Mouse (Mus musculus) embryonic facial prominence, embryonic 14.5 days (tissue): Measurements from ENCODE around the gene Ncoa1. TPM values are rescaled to one million over a fixed set of nuclear protein-coding genes. Genes with fewer than 3 reads are reported as not detected.
A peak's percentile ranks its signal among the peaks of the same experiment; 100 is the strongest.

Source experiments
- ATAC-seq: fragments of 200-750 bp; cut with Nextera tagmentation; 2 replicates; pipeline ENCODE4 v1.8.0; 2017; ENCODE audit warnings: low read depth, moderate number of reproducible peaks, moderate TSS enrichment
- DNase-seq: peaks from one replicate; pipeline ENCODE4 v3.0.0-alpha.2; 2015; ENCODE audit warnings: low spot score
- H3K27ac ChIP-seq: fragments of 300-500 bp; sonication (generic); replicated peaks from 2 replicates; pipeline ENCODE4 v1.5.1; 2014; ENCODE audit warnings: low read depth, mild to moderate bottlenecking, low read length, moderate library complexity
- H3K27me3 ChIP-seq: fragments of 300-500 bp; sonication (generic); replicated peaks from 2 replicates; pipeline ENCODE4 v1.6.1; 2014; ENCODE audit warnings: low read length; ENCODE audit not compliant: control insufficient read depth, insufficient read depth
- H3K36me3 ChIP-seq: fragments of 300-500 bp; sonication (generic); 2 replicates; pipeline ENCODE4 v1.6.1; 2014; ENCODE audit warnings: low read length, mixed read lengths; ENCODE audit not compliant: control insufficient read depth, insufficient read depth
- H3K4me1 ChIP-seq: fragments of 300-500 bp; sonication (generic); 2 replicates; pipeline ENCODE4 v1.6.1; 2014; ENCODE audit warnings: antibody characterized with exemption, low read length; ENCODE audit not compliant: control insufficient read depth, insufficient read depth
- H3K4me2 ChIP-seq: fragments of 300-500 bp; sonication (generic); 2 replicates; pipeline ENCODE4 v1.6.1; 2014; ENCODE audit warnings: low read depth, mild to moderate bottlenecking, low read length, moderate library complexity, mixed read lengths
- H3K4me3 ChIP-seq: fragments of 300-500 bp; sonication (generic); 2 replicates; pipeline ENCODE4 v1.5.1; 2014; ENCODE audit warnings: low read depth, mild to moderate bottlenecking, low read length
- H3K9ac ChIP-seq: fragments of 300-500 bp; sonication (generic); 2 replicates; pipeline ENCODE4 v1.6.1; 2014; ENCODE audit warnings: low read depth, mild to moderate bottlenecking, low read length, moderate library complexity, mixed read lengths
- H3K9me3 ChIP-seq: fragments of 300-500 bp; sonication (generic); 2 replicates; pipeline ENCODE4 v1.6.1; 2016; ENCODE audit warnings: low read length; ENCODE audit not compliant: control insufficient read depth
- WGBS: fragments of 180-500 bp; shearing (Covaris S2); extraction: QIAGEN DNeasy Blood & Tissue Kit; methylation state at CpG from one replicate; pipeline ENCODE4 v1.1.7; 2014; 5-methylcytosine and 5-hydroxymethylcytosine counted together
- polyA plus RNA-seq: library from polyadenylated mRNA; unstranded; fragments of >200 nt; fragmentation: Nextera tagmentation; extraction: Ambion mirVana; gene quantifications from 2 replicates; pipeline ENCODE4 v1.2.1, GENCODE M21; 2014

Ncoa1 gene
- polyA plus RNA-seq, 1 experiment from 2014 or later: 21.0 TPM

DNA sequence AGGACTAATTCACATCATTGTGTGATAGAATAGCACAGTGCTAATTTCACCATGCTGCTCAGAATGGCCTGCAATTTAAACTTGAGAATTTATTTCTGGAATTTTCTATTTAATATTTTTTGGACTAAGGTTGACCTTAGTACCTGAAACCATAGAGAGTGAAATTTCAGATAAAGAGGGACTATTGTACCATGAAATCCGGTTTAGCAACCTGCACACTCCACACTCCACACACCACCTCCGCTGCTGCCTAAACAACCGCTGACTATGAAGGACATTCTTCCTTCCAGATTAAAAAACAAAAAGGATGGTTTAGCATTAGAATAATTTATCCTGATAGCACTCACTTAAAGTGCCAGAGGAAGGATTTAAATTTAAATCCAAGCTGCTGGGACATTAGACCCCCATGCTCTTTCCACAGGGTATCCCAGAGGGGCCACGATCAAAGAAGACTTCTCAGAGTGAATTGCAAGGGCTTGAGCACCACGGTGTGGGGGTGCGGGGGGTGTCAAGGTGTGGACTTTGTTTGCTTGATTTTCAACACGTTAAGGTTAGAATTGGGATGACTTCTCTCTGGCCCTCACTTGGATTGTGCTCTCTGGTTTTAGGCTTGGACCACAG, 29.9 kb upstream of the Ncoa1 start:
- H3K4me2 ChIP-seq: no peak overlapping the region
- no peak overlapping the region for H3K9ac ChIP-seq
- H3K9me3 ChIP-seq: no peaks in the 10 kb centered on the region
- DNase-seq (no peak), ATAC-seq (no peak; the same call in 1 of the 2 replicates)
- H3K27me3 ChIP-seq: no peaks in the 10 kb centered on the region
- H3K4me3 ChIP-seq: no peak overlapping the region
- H3K4me1 ChIP-seq: peaks cover 4% of the 10 kb centered on the region; the same call in 1 of the 2 replicates
- no peaks in the 10 kb centered on the region for H3K36me3 ChIP-seq
- H3K27ac ChIP-seq: no peak overlapping the region
- WGBS: 35% methylated on average over 7 of the region's 7 CpGs

DNA sequence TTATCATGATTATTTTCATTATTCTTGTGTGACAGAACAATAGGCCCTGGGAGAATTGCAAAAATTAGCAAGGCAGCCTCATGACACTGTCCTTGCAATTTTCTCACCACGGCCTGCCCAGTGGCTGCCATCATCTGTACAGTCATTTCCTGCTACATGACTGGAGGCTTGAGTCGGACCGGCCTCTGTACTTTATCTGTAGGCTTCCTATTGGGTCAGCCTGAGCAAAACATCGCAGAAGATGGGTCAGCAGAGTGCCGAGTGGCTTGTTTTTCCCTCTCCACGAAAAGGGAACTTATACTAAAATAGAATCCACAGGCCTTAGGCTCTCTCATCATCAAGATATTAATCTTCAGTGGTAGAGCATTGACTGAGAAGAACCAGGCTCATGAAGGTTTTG, 28.3 kb upstream of the Ncoa1 start:
- no peak overlapping the region for H3K9ac ChIP-seq
- no peaks in the 10 kb centered on the region for H3K9me3 ChIP-seq
- H3K4me2 ChIP-seq: no peak overlapping the region
- H3K4me1 ChIP-seq: peaks cover 4% of the 10 kb centered on the region; the same call in 1 of the 2 replicates
- no peak for DNase-seq
- 80% methylated on average over 6 of the region's 6 CpGs for WGBS
- ATAC-seq: no peak
- H3K36me3 ChIP-seq: no peaks in the 10 kb centered on the region
- no peaks in the 10 kb centered on the region for H3K27me3 ChIP-seq
- H3K4me3 ChIP-seq: no peak overlapping the region
- no peak overlapping the region for H3K27ac ChIP-seq

DNA sequence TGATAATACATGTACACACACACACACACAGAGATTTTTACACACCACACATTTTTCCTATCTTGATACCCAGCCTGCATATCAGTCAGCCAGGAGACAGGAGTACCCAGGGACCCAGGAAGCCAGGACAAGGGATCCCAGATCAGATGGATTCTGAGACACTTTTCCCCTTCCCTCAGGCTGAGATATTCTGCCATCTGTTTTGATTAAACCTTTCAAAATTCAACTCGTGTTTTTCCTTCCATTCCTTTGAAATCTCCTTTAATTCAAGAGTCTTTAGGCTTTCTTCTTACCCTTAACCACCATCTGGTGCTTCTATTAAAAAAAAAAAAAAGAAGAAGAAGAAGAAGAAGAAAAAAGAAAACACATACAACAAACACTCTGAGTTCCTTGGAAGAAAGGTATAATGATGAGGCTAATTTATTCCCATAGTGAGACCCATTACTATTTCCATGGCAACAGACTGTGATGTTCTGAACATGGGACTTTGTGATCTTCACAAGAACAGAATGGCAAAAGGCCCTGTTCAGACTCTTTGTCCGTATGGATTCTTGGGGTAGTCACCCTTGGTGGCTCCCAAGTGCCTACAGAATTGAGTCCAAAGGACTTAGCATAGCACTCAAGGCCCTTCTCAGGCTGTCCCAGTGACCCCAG, 26.8 kb upstream of the Ncoa1 start:
- no peak overlapping the region for H3K4me2 ChIP-seq
- no peaks in the 10 kb centered on the region for H3K36me3 ChIP-seq
- H3K27ac ChIP-seq: no peak overlapping the region
- H3K4me1 ChIP-seq: no peaks in the 10 kb centered on the region
- H3K4me3 ChIP-seq: no peak overlapping the region
- H3K27me3 ChIP-seq: no peaks in the 10 kb centered on the region
- no peak for ATAC-seq
- DNase-seq: no peak
- 45% methylated on average over 2 of the region's 2 CpGs for WGBS
- H3K9me3 ChIP-seq: no peaks in the 10 kb centered on the region
- no peak overlapping the region for H3K9ac ChIP-seq

DNA sequence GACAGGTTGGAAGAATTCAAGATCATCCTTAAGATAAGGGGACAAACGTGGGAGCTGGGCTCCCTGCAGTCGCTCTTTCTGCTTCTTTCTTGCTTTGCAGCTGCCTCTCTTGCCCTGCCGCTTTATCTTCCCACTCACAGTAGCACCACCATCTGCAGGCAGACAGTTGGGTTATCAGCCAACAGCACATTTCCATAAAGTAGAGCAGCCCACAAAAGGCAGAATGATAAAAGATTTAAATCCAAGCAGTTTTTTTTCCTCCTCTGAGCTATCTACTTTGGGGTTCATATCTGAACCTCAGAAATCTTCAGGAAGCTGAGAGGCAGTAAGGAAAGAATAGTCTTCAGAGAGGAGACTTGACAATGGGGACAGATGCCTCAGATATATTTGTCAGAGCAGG, 24.9 kb upstream of the Ncoa1 start:
- H3K4me2 ChIP-seq: no peak overlapping the region
- no peak overlapping the region for H3K4me3 ChIP-seq
- H3K36me3 ChIP-seq: no peaks in the 10 kb centered on the region
- no peaks in the 10 kb centered on the region for H3K9me3 ChIP-seq
- 36% methylated on average over 3 of the region's 3 CpGs for WGBS
- ATAC-seq: no peak
- no peaks in the 10 kb centered on the region for H3K4me1 ChIP-seq
- H3K27me3 ChIP-seq: no peaks in the 10 kb centered on the region
- H3K9ac ChIP-seq: no peak overlapping the region
- DNase-seq: no peak
- no peak overlapping the region for H3K27ac ChIP-seq

DNA sequence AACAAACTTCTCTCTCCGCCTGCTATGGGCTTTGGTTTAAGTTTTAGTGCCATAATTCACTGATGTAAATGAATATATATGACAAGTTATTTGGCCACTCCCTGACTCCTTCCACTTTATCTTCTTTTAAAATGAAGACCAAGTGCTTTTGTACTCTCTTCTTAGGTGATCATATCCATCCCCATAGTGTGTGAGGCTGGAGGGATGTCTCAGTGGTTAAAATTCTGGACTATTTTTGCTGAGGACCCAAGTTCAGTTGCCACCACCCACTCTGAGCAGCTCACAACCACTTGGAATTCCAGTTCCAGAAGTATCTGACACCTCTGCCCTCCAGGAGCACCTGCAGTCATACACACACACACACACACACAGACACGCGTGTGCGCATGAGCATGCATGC, 23.5 kb upstream of the Ncoa1 start:
- ATAC-seq (no peak), DNase-seq (no peak)
- Histone ChIP-seq H3K4me3 (no peak overlapping the region), H3K36me3 (no peaks in the 10 kb centered on the region), H3K27ac (no peak overlapping the region), H3K27me3 (no peaks in the 10 kb centered on the region), H3K9ac (no peak overlapping the region), H3K9me3 (no peaks in the 10 kb centered on the region), H3K4me2 (no peak overlapping the region), H3K4me1 (no peaks in the 10 kb centered on the region)
- 98% methylated on average over 4 of the region's 4 CpGs for whole genome bisulfite sequencing

DNA sequence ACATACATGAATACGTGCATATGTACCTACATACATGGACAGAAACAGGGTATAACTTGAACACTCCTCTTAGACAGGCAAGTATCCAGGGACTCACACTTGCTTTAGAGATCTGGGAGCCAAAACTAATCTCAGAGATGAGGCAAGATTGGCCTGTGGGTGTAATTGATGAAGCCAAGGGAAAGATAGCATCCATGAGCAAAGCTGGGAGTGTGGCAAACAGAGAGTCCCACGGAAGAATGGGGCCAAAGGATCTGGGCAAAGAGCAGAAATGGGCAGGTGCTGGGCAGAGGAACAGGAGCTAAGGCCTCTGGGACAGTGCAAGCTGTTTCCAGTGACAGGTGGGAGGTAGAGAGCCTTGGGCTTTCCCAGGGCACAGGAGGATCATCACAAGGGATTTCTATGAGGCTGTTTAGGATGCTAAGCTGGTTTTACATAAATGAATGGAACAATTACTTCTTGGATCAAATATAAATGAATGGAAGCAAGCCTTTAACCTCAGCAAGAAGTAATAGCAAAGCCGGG, 22.7 kb upstream of the Ncoa1 start:
- no peaks in the 10 kb centered on the region for H3K4me1 ChIP-seq
- DNase-seq (no peak), ATAC-seq (0 out of 2 replicates have a peak, but pooled peaks have one; percentile 37)
- no peak overlapping the region for H3K27ac ChIP-seq
- no peak overlapping the region for H3K4me3 ChIP-seq
- 84% methylated on average over 3 of the region's 3 CpGs for WGBS
- H3K36me3 ChIP-seq: no peaks in the 10 kb centered on the region
- H3K4me2 ChIP-seq: no peak overlapping the region
- no peaks in the 10 kb centered on the region for H3K9me3 ChIP-seq
- H3K27me3 ChIP-seq: no peaks in the 10 kb centered on the region
- no peak overlapping the region for H3K9ac ChIP-seq

DNA sequence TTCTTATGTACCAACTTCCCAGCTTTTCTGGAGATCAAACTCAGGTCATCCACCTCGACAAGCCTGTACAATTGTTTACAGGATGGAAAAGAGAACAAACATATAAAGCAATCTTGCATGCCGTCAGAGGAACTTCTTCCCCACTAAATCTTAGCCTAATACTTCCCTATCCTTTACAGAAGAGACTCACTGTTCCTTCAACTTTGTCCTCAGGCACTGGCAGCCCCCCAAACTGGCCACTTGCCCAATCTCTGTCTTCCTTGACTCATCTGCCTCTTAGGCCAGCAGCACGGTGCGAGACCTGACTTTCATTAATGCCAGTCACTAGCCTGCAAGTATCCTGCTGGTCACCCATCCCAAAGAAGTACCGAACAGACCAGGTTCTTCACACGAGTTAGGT, 11.4 kb upstream of the Ncoa1 start:
- no peak overlapping the region for H3K4me2 ChIP-seq
- no peak overlapping the region for H3K4me3 ChIP-seq
- H3K9me3 ChIP-seq: no peaks in the 10 kb centered on the region
- DNase-seq (no peak), ATAC-seq (no peak)
- no peaks in the 10 kb centered on the region for H3K36me3 ChIP-seq
- no peak overlapping the region for H3K9ac ChIP-seq
- 73% methylated on average over 6 of the region's 6 CpGs for WGBS
- no peaks in the 10 kb centered on the region for H3K27me3 ChIP-seq
- H3K4me1 ChIP-seq: no peaks in the 10 kb centered on the region
- no peak overlapping the region for H3K27ac ChIP-seq

DNA sequence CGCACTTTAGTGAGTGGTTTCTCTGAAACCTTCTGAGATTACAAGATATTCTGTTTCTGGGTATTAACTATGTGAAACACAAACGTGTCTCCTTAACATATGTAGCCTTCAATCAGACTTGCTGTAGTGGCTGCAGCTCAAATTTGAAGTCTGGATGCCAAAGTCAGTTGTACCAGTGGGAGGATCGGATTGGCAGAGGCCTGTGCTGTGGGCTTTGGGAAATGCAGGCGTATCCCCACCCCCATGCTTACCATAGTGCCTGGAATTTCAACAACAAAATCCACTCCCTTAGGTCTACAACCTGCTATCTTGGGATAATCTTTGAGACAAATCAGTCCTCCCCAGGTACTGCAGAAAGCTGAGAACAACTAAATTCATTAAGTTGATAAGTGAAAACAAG, 6.4 kb upstream of the Ncoa1 start:
- Histone ChIP-seq H3K4me3 (no peak overlapping the region), H3K9me3 (no peaks in the 10 kb centered on the region), H3K4me1 (no peaks in the 10 kb centered on the region), H3K27ac (no peak overlapping the region), H3K27me3 (no peaks in the 10 kb centered on the region), H3K36me3 (no peaks in the 10 kb centered on the region), H3K9ac (no peak overlapping the region), H3K4me2 (no peak overlapping the region)
- ATAC-seq: peak; percentile 78
- WGBS: 66% methylated on average over 4 of the region's 4 CpGs
- DNase-seq: peak; percentile 57

DNA sequence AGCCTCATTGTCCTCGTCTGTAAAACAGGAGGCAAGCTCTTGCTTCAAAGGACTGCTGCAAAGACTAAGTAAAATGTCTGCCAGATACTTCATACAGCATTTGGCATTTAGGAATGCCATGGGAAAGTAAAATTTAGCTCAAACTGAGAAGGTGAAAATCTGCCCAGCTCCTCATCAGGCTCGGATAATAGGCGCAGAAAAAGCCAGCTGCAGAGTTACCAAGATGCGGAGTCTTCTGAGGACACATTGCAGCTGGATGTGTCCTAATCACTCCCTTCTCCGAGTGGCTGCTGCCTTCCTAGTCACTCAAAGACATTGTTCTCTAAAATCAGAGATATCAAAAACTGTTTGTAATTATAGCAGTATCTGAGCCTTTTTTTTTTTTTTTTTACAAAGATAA, 4.7 kb upstream of the Ncoa1 start:
- 60% methylated on average over 5 of the region's 5 CpGs for WGBS
- ATAC-seq: no peak

More for the DNA sequence above, 4.7 kb upstream of the Ncoa1 start:
- Histone ChIP-seq H3K27ac (no peak overlapping the region), H3K9ac (no peak overlapping the region), H3K4me2 (no peak overlapping the region), H3K9me3 (no peaks in the 10 kb centered on the region), H3K4me3 (no peak overlapping the region), H3K36me3 (no peaks in the 10 kb centered on the region), H3K27me3 (no peaks in the 10 kb centered on the region), H3K4me1 (no peaks in the 10 kb centered on the region)
- DNase-seq: peak; percentile 54
